Mouse (Mus musculus) hindbrain, embryonic 14.5 days (tissue): ENCODE measurements around the gene Klhl25. TPM values are rescaled to one million over a fixed set of nuclear protein-coding genes. Genes with fewer than 3 reads are reported as not detected.
"Not testable (repeated sequence)": the region's sequence is repeated elsewhere in the genome, so short reads cannot be mapped to it uniquely, and the experiment has no call there.

Source experiments
- ATAC-seq: fragments of 200-750 bp; cut with Nextera tagmentation; 2 replicates; pipeline ENCODE4 v1.8.0; 2017; ENCODE audit warnings: moderate number of reproducible peaks, mild to moderate bottlenecking, moderate TSS enrichment, moderate library complexity; ENCODE audit not compliant: low FRiP score
- DNase-seq: peaks from one replicate; pipeline ENCODE4 v3.0.0-alpha.2; 2015; ENCODE audit warnings: low spot score
- H3K27ac ChIP-seq: fragments of 300-500 bp; sonication (generic); 2 replicates; pipeline ENCODE4 v1.5.1; 2014; ENCODE audit warnings: mild to moderate bottlenecking, moderate library complexity
- H3K27me3 ChIP-seq: fragments of 300-500 bp; sonication (generic); 2 replicates; pipeline ENCODE4 v1.6.1; 2014; ENCODE audit warnings: mild to moderate bottlenecking, low read length, mixed read lengths; ENCODE audit not compliant: control insufficient read depth, insufficient read depth
- H3K36me3 ChIP-seq: fragments of 300-500 bp; sonication (generic); replicated peaks from 2 replicates; pipeline ENCODE4 v1.6.1; 2014; ENCODE audit not compliant: control insufficient read depth, insufficient read depth
- H3K4me1 ChIP-seq: fragments of 300-500 bp; sonication (generic); replicated peaks from 2 replicates; pipeline ENCODE4 v1.6.1; 2014; ENCODE audit warnings: antibody characterized with exemption, low read length, mixed read lengths; ENCODE audit not compliant: control insufficient read depth, insufficient read depth
- H3K4me2 ChIP-seq: fragments of 300-500 bp; sonication (generic); replicated peaks from 2 replicates; pipeline ENCODE4 v1.6.1; 2014; ENCODE audit warnings: mild to moderate bottlenecking, moderate library complexity
- H3K4me3 ChIP-seq: fragments of 300-500 bp; sonication (generic); replicated peaks from 2 replicates; pipeline ENCODE4 v1.5.1; 2014; ENCODE audit warnings: mild to moderate bottlenecking, low read length
- H3K9ac ChIP-seq: fragments of 300-500 bp; sonication (generic); 2 replicates; pipeline ENCODE4 v1.6.1; 2014
- H3K9me3 ChIP-seq: fragments of 300-500 bp; sonication (generic); 2 replicates; pipeline ENCODE4 v1.6.1; 2016; ENCODE audit warnings: low read length; ENCODE audit not compliant: control insufficient read depth
- WGBS: fragments of 180-500 bp; shearing (Covaris S2); extraction: QIAGEN DNeasy Blood & Tissue Kit; methylation state at CpG from one replicate; pipeline ENCODE4 v1.1.7; 2014; 5-methylcytosine and 5-hydroxymethylcytosine counted together
- polyA plus RNA-seq: library from polyadenylated mRNA; unstranded; fragments of >200 nt; fragmentation: Nextera tagmentation; extraction: Ambion mirVana; gene quantifications from 2 replicates; pipeline ENCODE4 v1.2.1, GENCODE M21; 2014

Klhl25 gene
- polyA plus RNA-seq, 1 experiment from 2014 or later = 24.4 TPM

DNA sequence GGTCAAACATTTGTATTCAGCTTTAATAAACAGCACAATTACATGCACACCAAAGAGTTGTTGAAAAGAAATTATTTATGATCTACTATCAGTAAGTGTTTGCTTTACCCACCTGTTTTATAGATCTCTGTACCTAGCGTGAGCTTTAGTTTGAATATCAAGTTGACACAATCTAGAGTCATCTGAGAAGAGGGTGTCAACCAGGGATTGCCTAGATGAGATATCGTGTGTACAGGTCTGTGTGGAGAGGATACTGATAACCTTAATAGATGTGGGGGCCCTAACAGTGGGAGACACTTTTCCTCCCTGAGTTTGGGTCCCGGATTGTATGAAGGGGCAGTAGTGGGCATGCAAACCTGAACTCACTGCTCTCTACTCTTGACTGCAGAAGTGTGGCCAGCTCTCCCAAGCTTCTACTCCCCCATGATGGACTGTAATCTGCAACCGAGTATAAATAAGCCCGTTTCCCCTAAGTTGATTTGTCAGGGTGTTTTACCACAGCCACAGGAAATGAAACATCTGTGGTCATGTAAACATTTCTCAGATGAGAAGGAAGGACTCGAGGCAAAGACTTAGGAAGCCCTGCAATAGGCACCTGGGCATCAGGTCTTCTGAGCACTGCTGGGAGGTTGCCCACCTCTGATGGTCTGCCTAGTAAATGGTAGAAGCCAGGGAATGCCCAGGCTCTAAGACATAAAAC, 13.0 kb upstream of the Klhl25 start:
- H3K36me3 ChIP-seq, H3K4me3 ChIP-seq, DNase-seq, H3K4me1 ChIP-seq, H3K9me3 ChIP-seq, H3K4me2 ChIP-seq, H3K27ac ChIP-seq, H3K27me3 ChIP-seq, ATAC-seq, H3K9ac ChIP-seq: not testable (repeated sequence)
- 76% methylated on average over 3 of the region's 6 CpGs for WGBS

DNA sequence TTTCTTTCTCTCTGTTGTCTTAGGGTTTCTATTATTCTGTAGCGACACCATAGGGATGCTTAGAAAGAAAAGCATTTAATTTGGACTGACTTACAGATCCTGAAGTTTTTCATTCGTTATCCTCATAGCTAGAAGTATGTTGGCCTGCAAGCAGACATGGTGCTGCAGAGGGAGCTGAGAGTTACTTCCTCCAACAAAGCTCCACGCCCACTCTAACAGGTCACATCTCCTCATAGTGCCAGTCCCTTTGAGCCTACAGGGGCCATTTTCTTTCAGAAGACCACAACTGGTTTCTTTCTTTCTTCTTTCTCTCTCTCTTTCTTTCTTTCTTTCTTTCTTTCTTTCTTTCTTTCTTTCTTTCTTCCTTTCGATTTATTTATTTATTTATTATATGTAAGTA, 8.0 kb upstream of the Klhl25 start:
- no peaks in the 10 kb centered on the region for H3K27me3 ChIP-seq
- no peak overlapping the region for H3K4me2 ChIP-seq
- H3K4me3 ChIP-seq = no peak overlapping the region
- H3K4me1 ChIP-seq = no peaks in the 10 kb centered on the region
- no peaks in the 10 kb centered on the region for H3K9me3 ChIP-seq
- no peak for ATAC-seq
- no peaks in the 10 kb centered on the region for H3K36me3 ChIP-seq
- no peak overlapping the region for H3K27ac ChIP-seq
- no peak for DNase-seq
- 86% methylated on average over 4 of the region's 4 CpGs for whole genome bisulfite sequencing
- H3K9ac ChIP-seq = no peak overlapping the region

DNA sequence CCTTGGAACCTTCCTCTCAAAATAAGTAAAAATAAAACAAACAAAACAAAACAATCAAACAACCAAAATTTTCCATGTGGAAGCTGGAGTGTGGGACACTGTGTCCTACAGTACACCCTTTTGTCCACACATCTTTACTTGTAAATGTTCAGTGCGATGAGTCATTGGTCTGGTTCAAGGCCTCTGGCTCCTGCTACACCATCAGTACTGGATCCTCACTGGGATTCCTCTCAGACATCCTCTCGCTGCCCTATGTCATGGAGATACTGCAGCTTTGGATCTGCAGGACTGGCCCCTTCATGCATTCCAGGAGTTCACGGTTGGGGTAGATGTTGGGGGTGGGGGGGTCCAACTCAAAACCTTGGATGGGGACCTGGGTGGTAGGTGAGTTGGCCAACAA, 5.8 kb upstream of the Klhl25 start:
- H3K27me3 ChIP-seq = no peaks in the 10 kb centered on the region
- H3K4me3 ChIP-seq = no peak overlapping the region
- H3K27ac ChIP-seq = no peak overlapping the region
- DNase-seq (no peak), ATAC-seq (no peak)
- WGBS = 85% methylated on average over 3 of the region's 3 CpGs
- H3K9me3 ChIP-seq = no peaks in the 10 kb centered on the region
- no peak overlapping the region for H3K4me2 ChIP-seq
- no peak overlapping the region for H3K9ac ChIP-seq
- no peaks in the 10 kb centered on the region for H3K4me1 ChIP-seq
- H3K36me3 ChIP-seq = no peaks in the 10 kb centered on the region

DNA sequence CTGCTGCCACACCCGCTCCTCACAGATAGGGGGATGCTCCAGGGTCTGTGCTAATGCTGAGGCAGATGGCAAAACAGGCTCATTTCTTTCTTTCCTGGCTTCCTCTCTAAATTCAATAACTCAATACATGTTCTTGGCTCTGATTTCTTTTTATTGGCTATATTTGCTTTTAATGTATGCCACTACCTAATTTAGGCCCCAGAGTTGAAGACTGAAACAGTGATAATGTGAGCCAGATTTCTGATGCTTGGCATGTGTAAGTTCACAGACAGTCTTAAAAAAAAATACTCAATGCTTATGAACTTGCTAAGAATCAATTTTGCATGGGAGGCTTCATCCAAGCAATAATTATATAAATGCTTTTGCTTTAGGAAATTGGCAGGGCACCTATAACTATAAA, 2.2 kb upstream of the Klhl25 start:
- DNase-seq = no peak
- 100% methylated on average over 1 of the region's 1 CpGs for WGBS

DNA sequence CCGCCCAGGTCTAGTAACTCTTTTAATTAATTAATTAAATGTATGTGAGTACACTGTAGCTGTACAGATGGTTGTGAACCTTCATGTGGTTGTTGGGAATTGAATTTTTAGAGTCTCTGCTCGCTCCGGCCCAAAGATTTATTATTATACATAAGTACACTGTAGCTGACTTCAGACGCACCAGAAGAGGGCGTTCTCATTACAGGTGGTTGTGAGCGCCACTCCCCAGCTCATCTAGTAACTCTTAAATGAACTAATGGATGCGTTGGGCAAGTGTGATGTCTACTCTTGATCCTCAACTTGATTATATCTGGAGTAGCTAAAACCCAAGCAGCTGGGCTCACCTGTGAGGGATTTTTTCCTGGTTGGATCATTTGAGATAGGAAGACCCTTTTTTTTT, 1.2 kb upstream of the Klhl25 start:
- Histone ChIP-seq H3K9me3 (no peaks in the 10 kb centered on the region), H3K27me3 (no peaks in the 10 kb centered on the region), H3K27ac (no peak overlapping the region), H3K36me3 (0 out of 2 replicates have a peak, but pooled peaks cover 5% of the 10 kb centered on the region), H3K9ac (no peak overlapping the region), H3K4me2 (peak overlapping the region; percentile 92; the same call in 1 of the 2 replicates), H3K4me3 (no peak overlapping the region), H3K4me1 (peaks cover 19% of the 10 kb centered on the region)
- WGBS = 45% methylated on average over 7 of the region's 7 CpGs
- no peak for DNase-seq
- no peak for ATAC-seq

More for the DNA sequence above, 2.2 kb upstream of the Klhl25 start:
- H3K4me3 ChIP-seq = no peak overlapping the region
- ATAC-seq = no peak
- H3K27me3 ChIP-seq = no peaks in the 10 kb centered on the region
- no peak overlapping the region for H3K4me2 ChIP-seq
- H3K9ac ChIP-seq = no peak overlapping the region
- H3K4me1 ChIP-seq = peaks cover 13% of the 10 kb centered on the region
- H3K9me3 ChIP-seq = no peaks in the 10 kb centered on the region
- no peak overlapping the region for H3K27ac ChIP-seq
- H3K36me3 ChIP-seq = no peaks in the 10 kb centered on the region

DNA sequence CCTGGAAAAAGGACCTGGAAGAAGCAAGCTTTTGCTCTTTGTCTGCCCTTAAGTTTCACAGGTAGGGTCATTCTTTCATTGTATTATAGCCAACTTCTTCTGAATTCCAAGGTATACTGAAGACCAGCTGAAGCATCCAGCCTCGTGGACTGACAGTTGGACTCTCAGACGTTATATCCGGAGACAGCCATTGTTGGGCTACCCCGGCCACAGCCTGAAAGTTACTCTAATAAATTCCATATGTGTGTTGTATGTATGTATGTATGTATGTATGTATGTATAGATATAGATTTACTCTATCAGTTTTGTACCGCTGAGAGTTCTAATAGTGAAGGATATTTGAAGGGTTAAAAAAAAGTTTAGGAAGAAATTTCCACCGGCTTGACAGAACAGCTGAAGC, 621 bp upstream of the Klhl25 start:
- H3K9me3 ChIP-seq = no peaks in the 10 kb centered on the region
- ATAC-seq = no peak
- peak overlapping the region; percentile 15; the same call in 1 of the 2 replicates for H3K27ac ChIP-seq
- H3K4me2 ChIP-seq = peak overlapping the region; percentile 92
- 0 out of 2 replicates have a peak, but pooled peaks cover 5% of the 10 kb centered on the region for H3K36me3 ChIP-seq
- no peaks in the 10 kb centered on the region for H3K27me3 ChIP-seq
- DNase-seq = no peak
- H3K9ac ChIP-seq = peak overlapping the region; percentile 42; the same call in 1 of the 2 replicates
- 17% methylated on average over 6 of the region's 6 CpGs for WGBS
- H3K4me3 ChIP-seq = peak overlapping the region; percentile 63
- H3K4me1 ChIP-seq = peaks cover 24% of the 10 kb centered on the region

DNA sequence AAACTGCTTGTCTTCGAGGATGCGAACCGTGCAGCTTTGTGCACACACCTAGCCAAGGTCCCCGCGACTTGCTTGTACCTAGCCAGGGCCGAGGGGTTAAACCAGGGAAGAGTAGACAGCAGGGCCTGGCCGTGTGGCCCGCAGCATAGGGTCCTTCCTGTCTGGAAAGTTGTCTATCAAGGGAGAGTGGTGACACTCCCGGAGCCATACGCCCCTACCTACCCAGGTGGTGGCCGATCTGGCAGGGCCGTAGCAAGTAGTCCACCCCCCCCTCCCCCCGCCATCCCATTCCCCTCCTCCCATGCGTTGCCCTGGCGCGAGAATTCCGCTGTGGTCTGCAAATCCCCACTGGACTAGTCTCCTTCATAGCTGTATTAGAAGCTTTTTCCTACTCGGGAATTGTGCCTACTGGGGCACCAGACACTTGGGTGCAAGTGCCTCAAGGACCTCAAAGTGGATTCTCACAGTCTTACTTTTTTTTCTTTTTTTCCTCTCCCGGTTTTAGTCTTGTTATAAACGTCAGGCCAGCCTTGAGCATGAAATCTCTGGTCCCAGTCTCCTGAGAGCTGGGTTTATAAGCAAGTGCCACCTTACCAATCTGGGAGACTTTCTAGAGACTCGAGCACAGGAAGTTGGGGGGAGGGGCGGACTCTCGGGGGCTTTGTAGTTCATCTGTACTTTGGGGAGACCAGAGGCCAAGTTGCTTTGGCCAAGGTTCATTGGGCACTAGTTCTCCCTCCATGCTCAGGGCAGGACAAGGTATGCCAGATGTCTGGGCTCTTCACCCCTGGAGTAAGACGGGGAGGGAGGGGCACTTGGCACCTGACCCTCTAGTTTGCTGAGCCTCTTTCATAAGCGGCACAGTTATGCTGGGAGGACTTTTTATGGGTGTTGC, 913 bp downstream of the Klhl25 start:
- peak; percentile 7; the same call in 1 of the 2 replicates for ATAC-seq

DNA sequence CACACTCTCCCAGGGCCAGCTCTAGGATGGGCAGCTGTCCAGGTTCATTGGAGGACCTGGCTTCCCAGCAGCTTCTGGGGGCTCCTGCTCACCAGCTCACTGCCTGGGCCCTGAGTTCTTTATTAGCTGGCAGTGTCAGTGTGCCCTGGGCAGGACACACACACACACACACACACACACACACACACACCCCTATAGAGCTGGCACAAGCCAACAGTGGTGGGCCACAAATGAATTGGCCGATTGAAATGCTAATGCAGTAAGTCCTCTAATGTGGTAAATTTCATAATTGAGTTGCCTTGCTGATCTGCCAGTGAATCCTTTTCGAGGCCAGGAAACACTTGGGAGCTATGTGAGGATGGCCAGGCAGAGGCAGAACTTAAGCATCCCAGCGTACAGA, 2.3 kb downstream of the Klhl25 start:
- peaks cover 51% of the 10 kb centered on the region for H3K4me1 ChIP-seq
- 13% methylated on average over 1 of the region's 3 CpGs for WGBS
- H3K27ac ChIP-seq, H3K9ac ChIP-seq, H3K27me3 ChIP-seq, H3K9me3 ChIP-seq, DNase-seq, H3K4me3 ChIP-seq, H3K36me3 ChIP-seq, H3K4me2 ChIP-seq: not testable (repeated sequence)
- ATAC-seq = peak; percentile 47; the same call in 1 of the 2 replicates

More for the DNA sequence above, 913 bp downstream of the Klhl25 start:
- DNase-seq = no peak
- Histone ChIP-seq H3K4me3 (peak overlapping the region; percentile 63), H3K27ac (peak overlapping the region; percentile 82), H3K4me2 (peak overlapping the region; percentile 92), H3K9ac (peak overlapping the region; percentile 70), H3K9me3 (no peaks in the 10 kb centered on the region), H3K27me3 (no peaks in the 10 kb centered on the region), H3K36me3 (0 out of 2 replicates have a peak, but pooled peaks cover 5% of the 10 kb centered on the region), H3K4me1 (peaks cover 38% of the 10 kb centered on the region)
- WGBS = 2% methylated on average over 25 of the region's 25 CpGs

DNA sequence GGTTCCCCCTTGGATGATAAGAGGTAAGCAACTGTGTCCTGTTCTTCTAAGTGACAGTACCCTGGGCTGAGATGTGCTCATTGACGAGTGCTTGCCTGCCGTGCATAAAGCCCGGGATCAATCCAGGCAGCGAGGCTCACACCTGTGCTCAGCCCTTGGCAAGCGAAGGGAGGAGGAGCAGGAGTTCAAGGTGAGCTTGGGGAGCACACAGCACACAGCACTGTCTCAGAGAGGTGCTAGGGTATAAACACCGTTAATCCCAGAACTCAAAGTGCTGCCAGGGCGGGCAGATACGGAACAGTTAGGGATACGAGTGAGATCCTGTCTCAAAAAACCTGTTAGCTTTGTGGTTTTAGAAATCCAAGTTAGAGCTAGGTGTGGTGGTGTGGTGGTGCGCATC, 3.2 kb downstream of the Klhl25 start:
- H3K27ac ChIP-seq = no peak overlapping the region
- WGBS = 87% methylated on average over 10 of the region's 10 CpGs

More for the DNA sequence above, 3.2 kb downstream of the Klhl25 start:
- H3K4me2 ChIP-seq = no peak overlapping the region
- no peak overlapping the region for H3K9ac ChIP-seq
- DNase-seq = no peak
- H3K36me3 ChIP-seq = 0 out of 2 replicates have a peak, but pooled peaks cover 5% of the 10 kb centered on the region
- H3K27me3 ChIP-seq = no peaks in the 10 kb centered on the region
- no peak for ATAC-seq
- no peaks in the 10 kb centered on the region for H3K9me3 ChIP-seq
- peaks cover 54% of the 10 kb centered on the region for H3K4me1 ChIP-seq
- H3K4me3 ChIP-seq = no peak overlapping the region
